Mouse (Mus musculus): Measurements from ENCODE around the gene Ccr8. TPM values are rescaled to one million over a fixed set of nuclear protein-coding genes. Genes with fewer than 3 reads are reported as not detected.

Ccr8 gene
- not detected in 2 replicates for total RNA-seq (2012; rRNA removed)
- not detected for polyA plus RNA-seq (2012; ENCODE audit: insufficient read depth in 1 of 2, insufficient read length in 2 of 2, low read depth in 1 of 2, low replicate concordance in 2 of 2, missing spikeins in 1 of 2)

- H3K36me3 ChIP-seq (ENCODE audit: control insufficient read depth in 1 of 2, insufficient read depth in 2 of 2, low read length in 2 of 2): no peaks in the 10 kb centered on the region
- no peaks in the 10 kb centered on the region; a peak in 1 of 4 replicates for H3K4me1 ChIP-seq (ENCODE audit: control insufficient read depth in 1 of 2, insufficient read depth in 2 of 2, low read length in 2 of 2)
- H3K27me3 ChIP-seq (ENCODE audit: control insufficient read depth in 1 of 2, insufficient read depth in 2 of 2, low read length in 2 of 2): no peaks in the 10 kb centered on the region
- no peak within 1 kb of the TSS for H3K4me3 ChIP-seq (ENCODE audit: control insufficient read depth in 1 of 2, insufficient read depth in 1 of 2, low read depth in 2 of 2, low read length in 2 of 2)
- H3K27ac ChIP-seq (ENCODE audit: control insufficient read depth, low read depth, low read length): no peak within 1 kb of the TSS
- TF ChIP-seq CHD1 (IDR thresholded peaks at IDR 0.05; ENCODE audit: low read depth, low read length) (no peak), ZNF384 (IDR thresholded peaks at IDR 0.05; ENCODE audit: low read depth, low read length) (no peak), CTCF (IDR thresholded peaks at IDR 0.05 in 2 of 3, conservative IDR thresholded peaks at IDR 0.05 in 1 of 3; ENCODE audit: control insufficient read depth in 1 of 3, insufficient read depth in 1 of 3, low read depth in 2 of 3, low read length in 3 of 3, poor library complexity in 1 of 3, severe bottlenecking in 1 of 3) (no peak), EP300 (IDR thresholded peaks at IDR 0.05; ENCODE audit: low read depth in 1 of 2, low read length in 2 of 2) (no peak), CHD2 (IDR thresholded peaks at IDR 0.05; ENCODE audit: low read length) (no peak), TCF12 (IDR thresholded peaks at IDR 0.05; ENCODE audit: low read depth, low read length) (no peak), NRF1 (IDR thresholded peaks at IDR 0.05; ENCODE audit: insufficient read depth, low read depth, low read length, poor library complexity, severe bottlenecking) (no peak), USF2 (IDR thresholded peaks at IDR 0.05; ENCODE audit: borderline replicate concordance in 1 of 2, insufficient read depth in 1 of 2, low read depth in 1 of 2, low read length in 2 of 2) (no peak), NELFE (IDR thresholded peaks at IDR 0.05; ENCODE audit: low read depth, low read length) (no peak)
- H3K9ac ChIP-seq (ENCODE audit: control insufficient read depth, low read depth, low read length, poor library complexity, severe bottlenecking): no peak within 1 kb of the TSS
- no peak for DNase-seq (ENCODE audit: low read depth, low spot score)
- H3K79me2 ChIP-seq (ENCODE audit: control insufficient read depth, insufficient read depth, low read length, poor library complexity): no peaks in the 10 kb centered on the region
- no peaks in the 10 kb centered on the region for H3K9me3 ChIP-seq (replicated peaks; ENCODE audit: insufficient read depth, low read length)
Observed at GRCm38 (mm10) chr9:120091696-120092238, at the start of gene Ccr8. Ccr8 (plus strand) TSS chr9:120092114.

GRCm38 (mm10) chr9:120043115-120043514 is 48.8 kb upstream of the Ccr8 start:
- no peak overlapping the region for H3K4me3 ChIP-seq (ENCODE audit: control insufficient read depth in 1 of 2, insufficient read depth in 1 of 2, low read depth in 2 of 2, low read length in 2 of 2)
- no peaks in the 10 kb centered on the region for H3K4me1 ChIP-seq (ENCODE audit: control insufficient read depth in 1 of 2, insufficient read depth in 2 of 2, low read length in 2 of 2)
- no peak overlapping the region for H3K27ac ChIP-seq (ENCODE audit: control insufficient read depth, low read depth, low read length)
- no peak overlapping the region for H3K9ac ChIP-seq (ENCODE audit: control insufficient read depth, low read depth, low read length, poor library complexity, severe bottlenecking)
- TF ChIP-seq TCF12 (IDR thresholded peaks at IDR 0.05; ENCODE audit: low read depth, low read length): no peak
- no peak for TF ChIP-seq POLR2A (IDR thresholded peaks at IDR 0.05; ENCODE audit: control insufficient read depth in 1 of 2, insufficient read depth in 1 of 2, low read depth in 1 of 2, low read length in 2 of 2, poor library complexity in 1 of 2)
- TF ChIP-seq RAD21 (IDR thresholded peaks at IDR 0.05; ENCODE audit: low read depth, low read length): no peak
- no peak for TF ChIP-seq GATA1 (IDR thresholded peaks at IDR 0.05; ENCODE audit: low read depth, low read length)
- no peak for TF ChIP-seq TBP (IDR thresholded peaks at IDR 0.05; ENCODE audit: low read depth, low read length)
- no peak for TF ChIP-seq NELFE (IDR thresholded peaks at IDR 0.05; ENCODE audit: low read depth, low read length)
- TF ChIP-seq MYC (IDR thresholded peaks at IDR 0.05; ENCODE audit: low read depth, low read length): no peak
- TF ChIP-seq MAZ (IDR thresholded peaks at IDR 0.05; ENCODE audit: low read depth, low read length): no peak
- TF ChIP-seq SMC3 (IDR thresholded peaks at IDR 0.05; ENCODE audit: low read depth, low read length): no peak
- TF ChIP-seq SIN3A (IDR thresholded peaks at IDR 0.05; ENCODE audit: low read length): no peak
- no peak for TF ChIP-seq ZC3H11A (IDR thresholded peaks at IDR 0.05; ENCODE audit: low read depth, low read length)
- no peak for TF ChIP-seq EP300 (IDR thresholded peaks at IDR 0.05; ENCODE audit: low read depth in 1 of 2, low read length in 2 of 2)
- no peak for TF ChIP-seq MEF2A (IDR thresholded peaks at IDR 0.05; ENCODE audit: extremely low read depth, insufficient replicate concordance, low read depth, low read length, poor library complexity, severe bottlenecking)
- DNase-seq (ENCODE audit: low read depth, low spot score): no peak
- no peaks in the 10 kb centered on the region for H3K9me3 ChIP-seq (replicated peaks; ENCODE audit: insufficient read depth, low read length)
- peaks cover 0 to 3% of the 10 kb centered on the region in 2 experiments; a peak in 2 of 4 replicates for H3K27me3 ChIP-seq (ENCODE audit: control insufficient read depth in 1 of 2, insufficient read depth in 2 of 2, low read length in 2 of 2)
- H3K79me2 ChIP-seq (ENCODE audit: control insufficient read depth, insufficient read depth, low read length, poor library complexity): no peaks in the 10 kb centered on the region
- H3K36me3 ChIP-seq (ENCODE audit: control insufficient read depth in 1 of 2, insufficient read depth in 2 of 2, low read length in 2 of 2): no peaks in the 10 kb centered on the region

Data from MEL (cell line).